Mouse (Mus musculus) adrenal gland, adult (tissue): ENCODE data around the gene Zfp607a.
"Not testable (repeated sequence)": the region's sequence is repeated elsewhere in the genome, so short reads cannot be mapped to it uniquely, and the experiment has no call there.

ENCODE experiments used
- DNase-seq, 2 experiments: peaks; one replicate each; pipeline ENCODE4 v3.0.0; 2022 to 2023; ENCODE audit warnings: low spot score in 1 of 2; ENCODE audit not compliant: inconsistent age in 2 of 2

Gene Zfp607a

DNA sequence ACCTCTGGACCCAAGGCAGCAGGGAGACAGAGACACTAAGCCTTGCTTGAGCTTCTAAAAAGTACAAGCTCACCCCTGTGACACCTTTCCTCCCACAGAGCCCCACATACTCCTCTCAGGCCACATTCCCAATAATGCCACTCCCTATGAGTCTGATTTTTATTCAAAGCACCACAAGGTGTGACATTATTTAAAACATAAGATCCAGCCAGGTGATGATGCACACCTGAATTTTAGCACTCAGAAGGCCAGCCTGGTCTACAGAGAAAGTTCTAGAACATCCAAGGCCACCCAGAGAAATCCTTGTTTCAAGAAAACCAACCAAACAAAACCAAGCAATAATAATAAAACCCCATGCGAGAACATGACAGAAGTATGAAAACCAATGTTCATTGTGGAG, at the start of gene Zfp607a:
Zfp607a (plus strand) TSS at position 301 of the 400 bp plus-strand sequence.
- no peak for DNase-seq

DNA sequence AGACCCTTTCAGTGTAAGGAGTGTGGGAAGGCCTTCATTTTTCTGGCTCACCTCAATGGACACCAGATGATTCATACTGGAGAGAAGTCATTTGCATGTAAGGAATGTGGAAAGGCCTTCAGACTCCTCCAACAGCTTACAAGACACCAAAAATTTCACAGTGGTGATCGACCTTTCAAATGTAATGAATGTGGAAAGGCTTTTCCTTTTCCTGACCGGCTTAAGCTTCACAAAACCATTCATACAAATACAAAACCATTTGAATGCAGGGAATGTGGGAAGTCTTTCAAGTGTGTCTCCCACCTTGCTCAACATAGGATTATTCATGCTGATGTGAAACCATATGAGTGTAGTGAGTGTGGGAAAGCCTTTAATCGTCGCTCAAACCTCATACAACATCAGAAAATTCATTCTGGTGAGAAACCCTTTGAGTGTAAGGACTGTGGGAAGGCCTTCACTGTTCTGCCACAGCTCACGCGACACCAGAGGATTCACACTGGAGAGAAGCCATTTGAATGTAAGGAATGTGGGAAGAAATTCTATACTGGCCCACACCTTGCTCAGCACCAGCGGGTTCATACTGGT, 38.7 kb upstream of the Zfp607a start:
- DNase-seq = no peak

DNA sequence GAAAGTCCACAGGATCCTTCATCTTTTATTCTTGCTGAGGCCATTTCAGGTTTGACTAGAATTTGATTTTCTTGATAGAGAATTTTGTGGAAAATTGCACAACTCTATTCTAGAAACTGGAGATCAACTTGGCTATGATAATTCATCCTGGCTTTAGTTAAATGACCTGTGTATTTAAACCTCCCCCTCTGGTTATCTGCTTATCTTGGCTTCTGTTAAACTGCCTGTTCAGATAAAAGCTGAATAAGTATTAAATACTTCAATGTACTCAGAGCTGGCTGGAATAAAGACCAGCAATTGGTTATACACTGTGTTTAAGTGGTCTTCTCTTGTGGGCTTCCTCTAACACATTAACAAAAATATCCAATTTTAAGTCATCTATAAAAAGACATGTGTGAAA, 34.7 kb upstream of the Zfp607a start:
- DNase-seq = no peak

DNA sequence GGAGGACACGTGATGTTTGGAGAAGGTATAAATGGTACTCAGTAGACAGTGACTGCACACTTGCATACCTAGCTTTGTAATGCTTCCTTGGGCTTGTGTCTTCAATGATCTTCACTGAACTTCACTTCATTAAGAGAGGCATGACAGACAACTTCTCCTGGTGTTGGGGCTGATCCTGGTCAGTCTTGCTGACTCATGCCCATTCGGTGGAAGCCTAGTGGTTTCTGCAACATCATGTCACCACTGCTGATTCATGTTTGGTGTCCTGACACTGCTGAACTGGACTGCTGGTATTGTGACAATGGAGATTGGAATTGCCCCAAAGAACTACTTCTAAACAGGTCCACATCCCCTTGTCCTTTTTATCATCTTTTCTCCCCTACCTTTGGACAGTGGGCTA, 23.2 kb upstream of the Zfp607a start:
- DNase-seq = no peak

DNA sequence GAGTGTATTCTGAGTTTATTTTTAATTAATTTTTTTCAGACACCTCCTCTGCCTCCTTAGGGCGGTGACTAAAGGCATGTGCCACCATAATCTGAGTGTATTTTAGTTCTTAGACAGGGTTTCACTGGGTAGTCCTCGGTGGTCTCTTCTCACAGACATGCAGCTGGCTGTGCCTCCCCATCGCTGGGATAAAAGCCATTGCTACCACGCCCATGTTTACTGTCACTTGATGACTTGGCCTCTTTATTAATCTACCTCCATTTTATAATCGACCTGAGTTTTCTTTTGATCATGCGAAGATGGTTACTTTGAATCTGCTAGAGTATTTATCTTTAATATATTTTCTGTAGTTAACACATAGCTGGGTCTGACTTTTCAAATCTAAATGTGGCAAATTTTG, 19.4 kb upstream of the Zfp607a start:
- DNase-seq = no peak

DNA sequence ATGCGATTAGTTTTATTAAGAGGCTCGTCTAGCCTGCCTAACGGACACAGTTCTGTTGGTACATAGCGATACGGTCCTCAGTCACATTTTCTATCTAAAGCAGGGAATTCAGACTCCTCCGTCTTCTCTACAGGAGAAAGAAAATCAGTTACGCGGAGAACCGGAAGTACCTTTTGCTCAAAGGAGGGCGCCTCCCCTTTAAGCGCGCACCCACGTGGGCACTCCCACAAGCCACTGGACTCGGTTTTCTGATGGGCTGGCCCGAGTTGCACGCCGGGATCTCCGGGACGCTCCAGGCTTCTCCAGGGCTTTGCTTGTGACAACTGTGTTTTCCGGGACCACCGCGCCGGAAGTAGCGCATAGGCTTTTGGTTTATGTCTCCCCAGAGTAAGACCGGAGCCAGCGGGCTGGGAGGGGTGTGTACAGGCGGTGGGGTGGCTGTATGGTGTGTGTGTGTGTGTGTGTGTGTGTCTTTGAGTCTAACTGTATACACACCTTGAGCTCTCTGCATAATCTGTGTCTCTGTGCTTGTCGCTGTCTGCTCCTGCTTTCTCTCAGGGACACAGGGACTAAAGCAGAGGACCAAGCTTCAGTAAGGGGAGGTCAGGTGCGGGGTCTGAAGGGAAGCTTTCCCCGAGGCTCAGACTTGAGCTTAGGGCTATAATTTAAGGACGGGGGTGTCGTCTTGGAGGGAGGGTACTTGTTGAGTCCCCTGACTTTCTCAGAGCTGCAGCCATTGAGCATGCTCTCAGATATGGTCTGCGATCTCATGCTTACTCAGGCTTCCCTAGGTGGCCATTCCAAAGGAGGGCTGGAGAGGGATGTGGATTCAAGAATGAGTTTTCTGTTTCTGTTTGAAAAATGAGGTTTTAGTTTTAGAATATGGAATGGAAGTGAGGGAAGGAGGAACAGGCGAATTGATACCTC, 18.7 kb upstream of the Zfp607a start, which contains the start of gene Zfp59:
Zfp59 (plus strand) TSS at position 285 of the 927 bp plus-strand sequence.
- DNase-seq = peak; percentile 91 to 96

DNA sequence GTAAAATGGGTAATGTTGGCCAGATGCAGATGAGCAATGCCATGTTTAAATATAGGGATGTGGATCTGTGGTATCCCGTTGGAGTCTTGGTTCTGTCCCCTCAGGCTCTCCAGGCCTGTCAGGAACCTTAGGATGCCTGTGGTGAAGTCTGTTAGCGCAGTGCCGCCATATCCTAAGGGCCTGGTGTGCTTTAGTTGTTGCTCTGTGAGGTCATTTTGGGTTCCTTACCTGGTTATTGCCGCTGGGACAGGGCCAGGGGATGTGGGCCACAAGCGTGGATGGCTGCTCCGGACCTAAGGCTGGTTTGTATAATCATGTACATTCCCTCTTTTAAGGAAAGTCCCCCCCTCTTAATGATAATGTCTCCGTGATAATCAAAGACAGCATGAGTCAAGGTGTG, 17.7 kb upstream of the Zfp607a start:
- DNase-seq = no peak

DNA sequence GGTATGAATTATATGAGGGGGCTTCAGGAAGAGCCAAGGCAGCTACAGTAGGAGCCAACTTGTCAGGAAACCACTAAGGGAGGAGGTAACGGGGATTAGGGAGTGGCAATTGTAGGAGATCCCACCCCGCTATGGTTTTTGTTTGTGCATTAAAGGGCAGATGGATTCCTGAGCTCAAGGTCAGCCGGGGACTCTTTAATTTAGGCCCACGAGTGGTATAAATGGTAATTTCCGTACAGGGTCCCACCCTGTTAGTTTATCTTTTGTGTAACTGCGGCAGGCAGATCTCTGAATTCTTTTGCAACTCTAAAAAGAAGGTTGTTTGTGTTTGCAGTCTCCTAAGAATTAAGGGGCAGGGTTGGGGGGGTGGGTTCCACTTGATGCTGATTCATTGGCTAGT, 17.2 kb upstream of the Zfp607a start:
- no peak for DNase-seq

DNA sequence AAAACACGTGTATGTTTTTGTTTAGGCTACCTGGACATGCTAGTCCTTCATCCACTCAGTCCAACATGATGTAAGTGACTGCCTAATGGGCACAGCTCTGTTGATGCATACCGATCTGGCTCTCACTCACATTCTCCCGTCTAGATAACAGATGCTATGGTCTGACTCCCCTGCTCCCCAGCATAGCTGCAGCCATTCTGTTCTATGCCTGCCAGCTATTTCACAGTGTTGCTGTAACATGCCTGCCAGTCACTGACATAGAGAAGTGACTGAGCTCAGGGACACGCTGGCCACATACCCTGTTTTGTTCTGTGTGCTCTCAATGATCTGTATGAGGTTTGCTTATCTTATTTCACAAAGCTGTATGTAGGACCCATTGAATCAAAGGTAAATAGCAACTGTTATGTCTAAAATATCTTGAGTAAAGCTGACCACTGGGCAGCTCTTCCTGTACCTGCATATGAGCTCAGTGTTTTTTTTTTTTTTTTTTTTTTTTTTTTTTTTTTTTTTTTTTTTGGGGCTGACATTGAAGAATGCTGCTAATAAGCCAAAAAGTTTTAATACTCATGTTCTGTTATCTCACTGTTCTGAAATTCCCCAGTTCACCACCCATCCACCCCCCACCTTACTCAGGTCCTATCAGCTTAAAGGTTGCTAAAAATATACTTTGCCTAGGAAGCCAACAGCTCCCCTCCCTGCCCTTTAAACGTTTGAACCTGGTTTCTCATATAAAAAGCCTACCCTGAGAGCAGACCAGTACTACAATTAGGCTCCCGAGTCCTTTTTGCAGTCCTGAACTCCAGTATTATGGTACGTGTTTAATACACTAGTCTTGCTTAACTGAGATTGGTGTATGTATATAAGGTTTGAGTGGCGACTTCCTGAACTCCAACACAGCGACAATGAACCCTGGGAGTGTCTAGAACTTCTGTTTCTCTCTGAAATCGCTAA, 2.2 kb downstream of the Zfp607a start:
- DNase-seq = peak; percentile 17 to 43

DNA sequence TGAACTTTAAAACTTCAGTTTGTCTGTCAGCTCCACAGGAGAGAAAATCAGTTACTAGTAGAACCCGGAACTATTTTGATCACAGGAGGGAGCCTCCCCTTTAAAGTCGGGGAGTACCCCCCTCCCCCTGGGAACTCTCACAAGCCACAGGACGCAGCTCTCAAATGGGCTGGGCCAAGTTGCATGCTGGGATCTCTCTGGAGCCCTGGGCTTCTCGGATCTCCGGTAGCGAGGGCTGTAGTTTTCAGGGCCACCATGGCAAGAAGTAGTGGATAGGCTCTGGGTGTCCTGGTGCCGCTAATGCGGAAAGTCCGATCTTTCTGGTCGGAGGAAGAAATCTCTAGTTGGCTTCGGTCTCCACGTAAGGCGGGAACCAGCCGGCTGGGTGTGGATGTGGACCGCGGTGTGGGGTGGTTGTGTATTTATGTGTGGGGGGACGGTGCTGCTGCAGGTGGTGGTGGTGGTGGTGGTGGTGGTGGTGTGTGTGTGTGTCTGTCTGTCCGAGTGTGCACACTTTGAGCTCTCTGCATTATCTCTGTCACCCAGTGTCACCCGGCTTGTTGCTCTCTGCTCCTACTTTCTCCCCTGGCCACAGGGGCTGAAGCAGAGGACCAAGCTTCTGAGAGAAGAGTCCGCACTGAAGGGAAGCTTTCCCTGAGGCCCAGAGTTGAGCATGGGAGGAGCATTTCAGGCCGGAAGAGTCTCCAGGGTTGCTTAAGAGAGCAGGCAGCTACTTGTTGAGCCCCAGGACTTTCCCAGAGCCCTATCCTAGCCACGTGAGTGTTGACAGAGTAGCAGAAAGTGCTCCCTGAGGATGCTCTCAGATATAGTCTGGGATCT, 3.3 kb downstream of the Zfp607a start:
- peak; percentile 86 to 95 for DNase-seq

DNA sequence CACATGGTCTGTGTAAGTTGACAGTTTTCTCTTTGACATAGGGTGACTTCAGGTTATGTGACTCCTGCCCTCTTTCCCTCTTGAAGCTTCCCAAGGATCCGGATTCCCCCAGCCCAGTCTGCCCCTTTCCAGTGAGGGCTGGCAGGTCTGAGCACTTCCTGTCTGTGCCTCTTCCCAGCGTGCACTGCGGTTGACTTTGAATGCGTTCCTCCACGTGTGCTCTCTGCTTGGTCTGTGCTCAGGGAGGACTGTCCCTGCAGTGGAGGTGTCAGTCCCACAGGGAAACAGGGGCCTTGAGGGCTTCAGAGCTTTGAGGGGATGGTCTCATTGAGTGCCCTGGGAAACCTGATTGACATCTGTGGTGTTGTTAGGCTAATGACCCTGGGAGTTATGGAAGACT, 5.3 kb downstream of the Zfp607a start:
- not testable (repeated sequence) for DNase-seq

DNA sequence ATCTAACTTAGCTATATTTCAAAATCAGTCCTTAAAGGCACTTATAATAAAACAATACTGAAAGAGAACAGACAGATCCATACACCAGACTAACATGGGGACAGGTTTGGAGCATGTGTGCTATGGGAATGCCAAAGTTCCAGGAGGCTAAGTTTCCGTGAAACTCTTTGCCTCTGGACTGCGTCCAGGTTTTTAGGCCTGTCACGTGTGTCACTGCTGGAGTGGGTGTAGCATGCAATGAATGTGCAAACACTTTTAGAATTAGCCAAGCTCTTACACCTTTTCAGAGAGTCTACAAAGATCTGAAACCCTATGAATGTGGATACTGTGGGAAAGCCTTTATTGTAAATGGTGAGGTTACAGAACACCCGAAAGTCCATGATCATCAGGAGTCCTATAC, 24.4 kb downstream of the Zfp607a start:
- no peak for DNase-seq

DNA sequence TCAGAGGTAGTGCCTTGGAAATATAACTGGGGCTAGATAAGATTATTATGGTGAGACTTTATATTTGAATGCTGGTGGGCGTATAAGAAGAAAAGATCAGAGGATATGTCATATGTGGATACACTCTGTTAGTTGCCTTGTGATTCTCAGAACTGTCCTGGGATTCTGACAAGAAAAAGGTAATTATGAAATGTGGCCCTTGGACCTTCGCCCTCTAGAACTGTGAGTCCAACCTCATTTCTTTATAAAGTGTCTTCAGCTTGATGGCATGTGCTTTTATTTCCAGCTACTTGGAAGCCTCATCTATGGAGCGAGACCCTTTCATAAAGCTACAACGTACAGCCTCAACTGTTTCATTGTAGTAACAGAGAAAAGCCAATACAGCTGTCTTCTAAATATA, 43.3 kb downstream of the Zfp607a start:
- DNase-seq = no peak

DNA sequence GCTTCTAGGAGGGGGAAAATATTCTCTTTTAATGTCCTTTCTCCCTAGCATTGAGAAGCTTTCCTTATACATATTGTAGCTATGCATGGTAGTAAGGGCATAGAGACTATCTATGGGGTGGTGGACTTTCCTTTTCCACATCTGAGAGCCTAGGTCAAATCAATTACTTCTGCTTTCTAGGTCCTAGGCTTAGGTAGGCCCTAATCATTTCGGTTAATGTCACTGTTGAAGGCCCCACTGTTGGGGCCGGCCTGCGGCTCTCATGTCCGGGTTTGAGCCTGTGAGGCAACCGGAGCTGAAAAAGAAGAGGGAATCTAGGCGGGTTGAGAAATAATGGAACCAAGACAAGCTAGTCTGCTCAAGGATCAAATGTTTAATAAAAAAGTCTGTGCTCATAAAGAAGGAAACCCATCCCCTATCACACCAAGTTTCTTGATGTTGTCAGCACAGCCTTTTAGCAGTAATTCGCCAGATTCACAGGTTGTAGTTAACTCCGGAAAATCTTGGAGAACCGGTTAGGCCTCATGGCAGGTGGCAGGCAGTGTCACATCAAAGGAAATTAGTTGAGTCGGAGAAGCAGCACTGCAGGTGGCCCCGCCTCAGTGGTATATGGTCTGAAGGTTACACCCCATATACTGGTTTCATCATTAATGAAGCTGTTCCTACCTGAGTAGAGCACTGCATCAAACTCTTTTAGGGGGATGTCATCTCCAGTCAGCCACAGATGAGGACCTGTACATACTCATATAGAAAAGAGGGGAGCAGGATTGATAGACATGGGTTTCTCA, 47.9 kb downstream of the Zfp607a start:
- no peak for DNase-seq

DNA sequence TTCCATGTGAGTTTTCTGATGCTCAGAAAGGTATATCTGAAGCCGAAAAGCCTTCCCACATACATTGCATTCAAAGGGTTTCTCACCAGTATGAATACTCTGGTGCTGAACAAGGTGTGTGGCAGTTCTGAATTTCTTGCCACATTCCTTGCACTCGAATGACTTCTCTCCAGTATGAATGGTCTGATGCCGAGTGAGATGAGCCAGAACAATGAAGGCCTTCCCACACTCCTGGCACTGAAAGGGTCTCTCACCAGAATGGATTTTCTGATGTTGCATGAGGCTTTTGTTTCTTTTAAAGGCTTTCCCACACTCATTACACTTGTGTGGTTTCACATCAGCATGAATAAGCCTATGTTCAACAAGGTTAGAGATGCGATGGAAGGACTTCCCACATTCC, 53.6 kb downstream of the Zfp607a start:
- not testable (repeated sequence) for DNase-seq

DNA sequence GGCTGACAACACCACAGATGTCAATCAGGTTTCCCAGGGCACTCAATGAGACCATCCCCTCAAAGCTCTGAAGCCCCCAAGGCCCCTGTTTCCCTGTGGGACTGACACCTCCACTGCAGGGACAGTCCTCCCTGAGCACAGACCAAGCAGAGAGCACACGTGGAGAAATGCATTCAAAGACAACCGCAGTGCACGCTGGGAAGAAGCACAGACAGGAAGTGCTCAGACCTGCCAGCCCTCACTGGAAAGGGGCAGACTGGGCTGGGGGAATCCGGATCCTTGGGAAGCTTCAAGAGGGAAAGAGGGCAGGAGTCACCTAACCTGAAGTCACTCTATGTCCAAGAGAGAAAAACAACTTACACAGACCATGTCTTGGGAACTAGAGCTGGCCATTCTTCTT, 69.7 kb downstream of the Zfp607a start:
- not testable (repeated sequence) for DNase-seq

DNA sequence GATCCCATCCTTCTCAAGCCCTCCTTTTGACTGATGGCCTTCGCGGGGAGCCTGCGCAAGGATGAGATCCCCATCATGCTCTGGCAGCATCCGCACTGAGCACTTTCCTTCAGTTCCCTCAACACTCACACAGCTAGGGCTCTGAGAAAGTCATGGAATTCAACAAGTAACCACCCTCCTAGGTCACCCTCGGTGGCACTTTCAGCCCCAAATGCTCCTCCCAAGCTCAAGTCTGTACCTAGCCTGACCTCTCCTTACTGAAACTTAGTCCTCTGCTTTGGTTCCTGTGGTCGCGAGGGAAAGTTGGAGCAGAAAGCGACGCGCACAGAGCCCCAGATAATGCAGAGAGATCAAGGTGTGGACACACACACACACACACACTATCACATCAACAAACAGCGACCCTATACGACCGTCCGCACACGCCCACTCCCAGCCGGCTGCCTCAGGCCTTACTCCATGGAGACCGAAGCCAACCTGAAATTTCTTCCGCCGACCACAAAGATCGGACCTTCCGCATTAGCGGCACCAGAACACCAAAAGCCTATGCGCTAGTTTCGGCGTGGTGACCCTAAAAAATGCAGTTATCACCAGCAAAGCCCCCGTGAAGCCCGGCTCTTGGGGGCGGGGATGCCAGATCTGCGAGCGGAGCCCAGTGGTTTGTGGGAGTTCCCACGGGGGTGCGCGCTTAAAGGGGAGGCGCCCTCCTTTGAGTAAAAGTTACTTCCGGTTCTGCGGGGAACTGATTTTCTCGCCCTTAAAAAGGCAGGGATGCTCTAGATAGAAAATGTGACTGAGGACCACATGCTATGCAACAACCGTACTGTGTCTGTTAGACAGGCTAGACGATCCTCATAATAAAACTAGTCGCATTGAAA, 71.7 kb downstream of the Zfp607a start, which contains the start of gene Zfp974:
Zfp974 (minus strand) TSS at position 643 of the 878 bp plus-strand sequence.
- DNase-seq = peak; percentile 70 to 87
